Mouse (Mus musculus): Measurements from ENCODE around the gene Hipk3.

Gene Hipk3

GRCm38 (mm10) chr2:104493951-104494800 is at the start of gene Hipk3:
Gene Hipk3 (minus strand): TSS chr2:104494446.
- peak; percentile 91 to 94 for DNase-seq (ENCODE audit: inconsistent age in 2 of 2, low spot score in 1 of 2)

GRCm38 (mm10) chr2:104540286-104540685 is 46.0 kb upstream of the Hipk3 start:
- DNase-seq (ENCODE audit: inconsistent age in 2 of 2, low spot score in 1 of 2) = peak in 1 of 2 experiments; percentile 55

- DNase-seq (ENCODE audit: inconsistent age in 2 of 2, low spot score in 1 of 2) = no peak
Observed at GRCm38 (mm10) chr2:104534751-104535150, 40.5 kb upstream of the Hipk3 start.

- DNase-seq (ENCODE audit: inconsistent age in 2 of 2, low spot score in 1 of 2) = no peak
Observed at GRCm38 (mm10) chr2:104532548-104532947, 38.3 kb upstream of the Hipk3 start.

GRCm38 (mm10) chr2:104526559-104526958 is 32.3 kb upstream of the Hipk3 start:
- DNase-seq (ENCODE audit: inconsistent age in 2 of 2, low spot score in 1 of 2) = no peak

GRCm38 (mm10) chr2:104525506-104525905 is 31.3 kb upstream of the Hipk3 start:
- DNase-seq (ENCODE audit: inconsistent age in 2 of 2, low spot score in 1 of 2) = peak; percentile 72 to 85

GRCm38 (mm10) chr2:104511622-104512021 is 17.4 kb upstream of the Hipk3 start:
- no peak for DNase-seq (ENCODE audit: inconsistent age in 2 of 2, low spot score in 1 of 2)

- DNase-seq (ENCODE audit: inconsistent age in 2 of 2, low spot score in 1 of 2) = peak in 1 of 2 experiments; percentile 43
Observed at GRCm38 (mm10) chr2:104502388-104502787, 8.1 kb upstream of the Hipk3 start.

- DNase-seq (ENCODE audit: inconsistent age in 2 of 2, low spot score in 1 of 2) = no peak
Observed at GRCm38 (mm10) chr2:104501091-104501490, 6.8 kb upstream of the Hipk3 start.

GRCm38 (mm10) chr2:104497771-104498170 is 3.5 kb upstream of the Hipk3 start:
- DNase-seq (ENCODE audit: inconsistent age in 2 of 2, low spot score in 1 of 2) = peak; percentile 57 to 85

GRCm38 (mm10) chr2:104497231-104497630 is 3.0 kb upstream of the Hipk3 start:
- DNase-seq (ENCODE audit: inconsistent age in 2 of 2, low spot score in 1 of 2) = peak; percentile 23 to 54

- peak in 1 of 2 experiments; percentile 27 for DNase-seq (ENCODE audit: inconsistent age in 2 of 2, low spot score in 1 of 2)
Observed at GRCm38 (mm10) chr2:104496206-104496605, 2.0 kb upstream of the Hipk3 start.

GRCm38 (mm10) chr2:104494801-104495185 is 547 bp upstream of the Hipk3 start:
- DNase-seq (ENCODE audit: inconsistent age in 2 of 2, low spot score in 1 of 2) = no peak

GRCm38 (mm10) chr2:104493021-104493950 is 960 bp downstream of the Hipk3 start:
- peak; percentile 88 to 96 for DNase-seq (ENCODE audit: inconsistent age in 2 of 2, low spot score in 1 of 2)

GRCm38 (mm10) chr2:104491221-104491795 is 2.9 kb downstream of the Hipk3 start:
- peak in 1 of 2 experiments; percentile 48 for DNase-seq (ENCODE audit: inconsistent age in 2 of 2, low spot score in 1 of 2)

GRCm38 (mm10) chr2:104490761-104491160 is 3.5 kb downstream of the Hipk3 start:
- DNase-seq (ENCODE audit: inconsistent age in 2 of 2, low spot score in 1 of 2) = no peak

- peak in 1 of 2 experiments; percentile 43 for DNase-seq (ENCODE audit: inconsistent age in 2 of 2, low spot score in 1 of 2)
Observed at GRCm38 (mm10) chr2:104489851-104490250, 4.4 kb downstream of the Hipk3 start.

GRCm38 (mm10) chr2:104484438-104484837 is 9.8 kb downstream of the Hipk3 start:
- DNase-seq (ENCODE audit: inconsistent age in 2 of 2, low spot score in 1 of 2) = no peak

GRCm38 (mm10) chr2:104482156-104482555 is 12.1 kb downstream of the Hipk3 start:
- no peak for DNase-seq (ENCODE audit: inconsistent age in 2 of 2, low spot score in 1 of 2)

GRCm38 (mm10) chr2:104479054-104479453 is 15.2 kb downstream of the Hipk3 start:
- DNase-seq (ENCODE audit: inconsistent age in 2 of 2, low spot score in 1 of 2) = no peak

- no peak for DNase-seq (ENCODE audit: inconsistent age in 2 of 2, low spot score in 1 of 2)
Observed at GRCm38 (mm10) chr2:104477398-104478015, 16.7 kb downstream of the Hipk3 start.

All from adrenal gland, adult (tissue).